Mouse (Mus musculus): ENCODE data around the gene Adssl1.
A peak's percentile ranks its signal among the peaks of the same experiment; 100 is the strongest.

Gene Adssl1

DNA sequence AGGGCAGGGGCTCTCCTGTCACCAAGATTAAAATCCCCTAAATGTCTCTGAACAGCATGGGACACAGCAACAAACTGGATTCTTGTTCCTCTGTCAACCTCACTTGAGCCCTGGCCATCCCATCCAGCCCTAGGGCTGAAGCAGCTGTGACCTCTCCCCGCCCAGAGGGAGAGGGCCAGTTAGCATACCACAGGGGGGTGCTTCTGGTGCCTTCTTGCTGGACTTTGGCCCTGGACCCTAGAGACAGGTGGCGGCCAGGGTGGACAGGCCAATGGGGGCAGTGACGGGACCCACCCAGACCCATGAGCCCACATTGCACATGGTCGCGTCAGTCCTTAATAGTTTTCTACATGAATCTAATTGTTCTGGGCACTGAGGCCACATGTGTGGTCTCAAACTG, 34.2 kb downstream of the Adssl1 start:
- DNase-seq (ENCODE audit: low spot score) = no peak

GRCm38 (mm10) chr12:112658619-112659018, 38.8 kb downstream of the Adssl1 start:
- DNase-seq (ENCODE audit: low spot score) = peak; percentile 45

- no peak for DNase-seq (ENCODE audit: low spot score)
Measured at GRCm38 (mm10) chr12:112659109-112659508, 39.3 kb downstream of the Adssl1 start.

GRCm38 (mm10) chr12:112660576-112661326, 40.9 kb downstream of the Adssl1 start:
- no peak for DNase-seq (ENCODE audit: low spot score)

- DNase-seq (ENCODE audit: low spot score) = no peak
Measured at GRCm38 (mm10) chr12:112661327-112661605, 41.4 kb downstream of the Adssl1 start.

DNA sequence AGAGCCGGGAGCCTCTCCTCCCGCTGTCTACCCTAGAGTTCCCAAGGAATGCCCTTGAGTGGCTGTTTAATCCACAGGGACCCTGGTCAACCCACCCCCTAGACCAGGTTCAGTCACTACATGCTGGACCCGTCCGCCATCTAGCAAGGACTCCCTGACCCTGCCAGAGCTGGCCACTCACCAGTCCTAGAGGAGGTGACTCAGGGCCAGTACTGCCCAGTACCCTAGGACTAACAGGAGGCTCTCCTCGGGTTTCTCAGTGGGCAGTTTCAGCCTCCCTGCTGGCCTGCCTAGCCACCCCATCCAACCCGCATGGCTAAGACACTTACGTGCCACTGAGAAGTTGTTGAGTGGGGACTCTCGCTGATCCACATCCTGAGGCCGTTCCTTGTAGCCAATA, 42.0 kb downstream of the Adssl1 start:
- DNase-seq (ENCODE audit: low spot score) = no peak

- no peak for DNase-seq (ENCODE audit: low spot score)
Measured at GRCm38 (mm10) chr12:112663303-112663702, 43.5 kb downstream of the Adssl1 start.

DNA sequence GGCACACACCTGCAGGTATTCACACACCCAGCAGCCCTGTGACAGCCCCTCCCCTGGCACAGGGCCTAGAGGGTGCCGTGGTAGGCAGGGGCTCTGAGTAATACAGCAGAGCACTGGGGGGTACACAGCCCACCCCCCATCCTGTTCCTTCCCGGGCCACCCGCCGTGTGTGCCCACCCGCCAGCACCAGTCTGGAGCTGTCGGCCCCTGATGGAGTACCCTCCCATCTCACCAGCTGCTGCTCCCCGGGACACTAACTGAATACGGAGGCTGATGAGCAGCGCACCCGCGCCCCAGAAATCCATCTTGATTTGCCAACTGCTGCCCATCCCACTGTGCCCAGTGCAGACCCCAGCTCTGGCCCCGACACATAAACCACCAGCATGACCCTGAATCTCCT, 43.9 kb downstream of the Adssl1 start:
- no peak for DNase-seq (ENCODE audit: low spot score)

DNA sequence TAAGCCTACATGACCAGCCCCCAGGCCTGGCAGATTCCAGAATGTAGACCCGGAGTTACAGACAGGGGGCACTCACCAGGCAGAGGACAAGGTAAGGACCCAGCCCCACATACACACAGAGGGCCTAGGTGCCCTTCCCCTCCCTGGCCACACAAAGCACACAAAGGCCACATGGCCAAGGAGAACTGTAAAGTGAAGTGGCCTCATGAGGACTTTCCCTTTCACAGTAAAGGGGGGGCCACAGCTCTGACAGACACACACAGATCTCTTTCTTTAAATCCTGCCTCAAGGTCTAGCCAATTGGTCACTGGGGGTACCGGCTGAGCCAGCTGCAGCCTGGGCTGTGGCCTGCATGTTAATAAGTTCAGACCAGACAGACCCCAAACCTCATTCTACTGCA, 44.3 kb downstream of the Adssl1 start:
- DNase-seq (ENCODE audit: low spot score) = no peak

GRCm38 (mm10) chr12:112664656-112665055, 44.8 kb downstream of the Adssl1 start:
- DNase-seq (ENCODE audit: low spot score) = no peak

GRCm38 (mm10) chr12:112665445-112665844, 45.6 kb downstream of the Adssl1 start:
- no peak for DNase-seq (ENCODE audit: low spot score)

- DNase-seq (ENCODE audit: low spot score) = no peak
Measured at GRCm38 (mm10) chr12:112665881-112666544, 46.2 kb downstream of the Adssl1 start.

DNA sequence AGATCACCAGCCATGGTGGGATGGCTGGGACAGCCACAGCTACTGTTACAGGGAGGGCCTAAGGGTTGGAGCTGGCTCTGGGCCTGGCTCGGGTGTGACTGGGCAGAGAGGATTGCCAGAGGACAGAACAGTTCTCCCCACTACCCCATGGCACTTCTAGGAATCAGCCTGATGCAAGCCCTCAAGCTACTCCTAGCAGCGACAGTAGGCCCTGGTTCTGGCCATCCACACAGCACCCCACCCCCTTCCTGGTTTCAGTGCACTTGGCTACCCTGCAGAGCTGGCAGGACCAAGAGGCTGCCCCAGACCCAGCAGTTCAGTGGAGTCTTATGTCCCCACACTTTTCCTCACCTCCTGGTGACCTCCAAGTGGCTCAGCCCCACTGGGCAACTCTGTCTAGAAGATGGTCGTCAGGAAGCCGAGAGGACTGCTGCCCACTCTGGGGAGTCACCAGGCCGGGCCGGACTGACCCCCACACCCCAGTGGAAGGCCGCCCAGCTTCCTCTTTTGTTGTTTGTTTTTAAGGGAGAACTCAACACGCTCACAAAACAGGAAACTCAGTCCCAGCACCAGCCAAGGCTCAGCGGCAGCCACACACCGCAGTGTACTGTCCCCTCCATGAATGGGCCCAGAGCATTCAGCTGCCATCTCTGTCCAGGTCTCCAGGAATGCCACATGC, 47.9 kb downstream of the Adssl1 start:
- peak; percentile 38 for DNase-seq (ENCODE audit: low spot score)

DNA sequence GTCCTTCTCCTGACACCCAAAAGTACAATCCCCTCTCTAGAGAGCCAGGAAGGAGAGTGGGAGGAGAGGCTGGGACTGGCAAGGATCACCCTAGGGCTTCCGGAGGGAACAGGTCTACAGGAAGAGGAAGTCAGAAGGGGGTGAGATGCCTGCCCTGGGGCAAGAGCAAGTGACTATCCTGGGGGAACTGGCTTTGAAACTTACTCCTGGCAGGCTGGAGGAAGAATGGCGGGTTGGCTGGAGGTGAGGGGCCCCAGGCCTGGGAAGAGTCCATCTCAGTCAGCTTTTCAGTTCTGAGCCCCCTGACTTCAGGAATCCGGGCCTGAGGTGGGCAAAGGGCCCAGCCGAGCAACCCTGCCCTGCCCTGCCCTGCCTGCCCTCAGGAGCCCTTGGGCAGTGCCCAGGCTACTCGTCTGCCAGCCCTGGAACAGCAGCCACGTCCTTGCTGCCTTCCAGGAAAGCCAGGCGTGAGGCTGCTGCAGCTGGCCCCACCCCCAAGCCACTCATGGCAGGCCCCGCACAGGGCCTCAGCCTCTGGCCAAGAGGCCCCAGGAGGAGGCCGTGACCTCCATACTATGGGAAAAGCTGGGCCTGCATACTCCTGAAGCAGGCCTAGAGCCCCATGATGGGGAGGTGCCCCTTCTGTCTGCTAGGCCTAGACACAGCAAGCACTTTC, 51.0 kb downstream of the Adssl1 start:
- peak; percentile 83 for DNase-seq (ENCODE audit: low spot score)

GRCm38 (mm10) chr12:112671891-112672290, 52.0 kb downstream of the Adssl1 start:
- no peak for DNase-seq (ENCODE audit: low spot score)

- peak; percentile 64 for DNase-seq (ENCODE audit: low spot score)
Measured at GRCm38 (mm10) chr12:112672744-112673575, 53.1 kb downstream of the Adssl1 start.

DNA sequence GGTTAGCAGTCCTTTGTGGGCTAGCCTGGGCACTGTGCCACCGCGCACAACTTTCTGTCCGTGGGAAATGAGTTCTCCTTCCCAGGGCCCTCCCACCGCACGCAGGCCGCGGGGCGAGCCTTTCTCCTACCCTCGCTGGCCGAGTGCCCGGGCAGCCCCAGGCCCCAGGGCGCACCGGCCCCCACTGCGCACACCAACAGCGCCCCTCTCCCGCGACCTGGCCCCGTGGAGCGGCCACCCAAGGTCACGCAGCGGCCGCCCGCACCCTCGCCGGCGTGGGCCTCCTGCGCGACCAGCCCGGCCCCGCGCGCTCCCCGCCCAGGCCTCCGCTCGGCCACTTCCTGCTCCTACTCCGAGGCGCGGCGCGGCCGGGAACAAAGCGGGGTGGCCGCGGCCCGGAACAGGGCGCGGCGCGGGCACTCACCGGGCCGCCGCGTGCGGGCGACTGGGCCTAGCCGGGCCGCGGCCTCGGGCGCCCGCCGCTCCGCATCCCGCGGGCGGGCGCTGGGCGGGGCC, 53.8 kb downstream of the Adssl1 start:
- DNase-seq (ENCODE audit: low spot score) = no peak

GRCm38 (mm10) chr12:112674132-112675011, 54.5 kb downstream of the Adssl1 start, which contains the start of gene Akt1:
Akt1 (minus strand) TSS chr12:112674884.
- peak; percentile 54 for DNase-seq (ENCODE audit: low spot score)

DNA sequence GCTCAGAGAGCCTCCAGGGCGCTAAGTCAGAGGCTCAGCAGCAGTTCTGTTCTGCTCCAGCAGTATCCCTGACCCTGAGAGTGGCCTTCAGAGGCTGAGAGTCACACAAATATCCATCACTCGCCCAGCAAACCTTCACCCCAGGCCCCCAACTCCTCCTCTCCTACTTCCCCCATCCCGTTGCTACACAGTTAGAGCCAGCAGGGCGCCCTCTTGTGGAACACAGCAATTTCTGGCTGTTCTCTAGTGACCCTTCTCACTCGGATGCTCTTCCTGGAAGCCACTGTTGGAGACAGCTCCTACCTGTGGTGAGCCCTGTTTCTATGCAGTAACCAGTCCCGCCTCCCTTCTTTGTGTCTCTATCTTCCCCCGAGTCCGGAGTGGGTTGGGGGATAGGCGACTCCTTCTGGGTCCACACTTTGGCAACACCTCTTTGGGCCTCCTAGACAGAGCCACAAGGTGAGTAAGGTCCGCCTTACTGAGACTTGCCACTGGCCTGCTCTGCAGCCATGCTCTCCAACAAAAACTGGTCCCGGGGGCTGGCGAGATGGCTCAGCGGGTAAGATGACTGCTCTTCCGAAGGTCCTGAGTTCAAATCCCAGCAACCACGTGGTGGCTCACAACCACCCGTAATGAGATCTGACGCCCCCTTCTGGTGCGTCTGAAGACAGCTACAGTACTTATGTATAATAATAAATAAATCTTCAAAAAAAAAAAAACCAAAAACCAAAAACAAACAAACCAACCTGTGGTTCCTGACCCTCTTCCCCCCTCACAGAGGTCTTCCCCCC, 55.6 kb downstream of the Adssl1 start:
- DNase-seq (ENCODE audit: low spot score) = peak; percentile 83

DNA sequence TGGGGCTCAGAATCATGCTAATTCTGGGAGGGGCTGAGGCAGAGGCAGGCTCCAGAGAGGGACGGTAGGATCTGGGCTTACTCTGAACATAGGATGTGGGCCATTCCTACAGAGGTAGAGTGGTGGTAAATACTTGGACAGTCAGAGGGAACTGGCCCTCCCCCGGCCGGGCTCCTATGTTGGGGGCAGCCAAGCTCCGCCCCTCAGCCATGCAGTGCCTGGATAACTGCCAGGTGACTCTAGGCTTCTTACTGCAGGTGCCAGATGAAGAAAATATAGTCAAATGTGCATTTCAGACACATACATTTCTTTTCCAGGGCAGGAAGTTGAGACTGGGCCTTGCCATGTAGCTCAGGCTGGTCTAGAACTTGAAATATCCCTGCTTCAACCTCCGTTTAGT, 57.2 kb downstream of the Adssl1 start:
- no peak for DNase-seq (ENCODE audit: low spot score)

Data from adipocyte (in vitro differentiated cells).